ENCODE assay signal across 15 mouse cellular contexts in the genomic region with DNA sequence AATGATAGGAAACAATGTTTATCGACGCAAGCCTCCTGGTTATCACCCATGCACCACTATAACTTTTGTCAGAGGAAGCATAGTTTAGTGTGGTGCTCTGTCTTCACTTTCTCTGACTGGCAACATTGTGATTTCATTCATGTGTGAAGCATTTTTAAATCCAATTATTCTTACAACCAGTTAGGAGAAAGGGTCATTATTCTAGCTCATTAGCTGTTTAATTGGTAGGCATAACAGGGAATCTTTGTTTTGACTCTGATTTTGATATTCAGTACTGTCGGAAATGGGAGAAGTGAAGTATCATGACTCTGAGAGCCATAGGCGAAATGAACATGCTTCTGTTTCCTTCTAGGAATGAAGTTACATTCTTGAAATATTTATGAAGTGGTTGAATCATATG.
"Had no signal": no experiment of that assay in that cellular context is flagged by ENCODE, and none has a peak within 500 bp of the region (broad histone marks: within the 10 kb centered on the region; RNA-seq: fewer than 3 reads in every experiment).

No protein-coding gene starts in this region.

- DNase-seq: right cerebral cortex, adult 18-20 months; right cerebral cortex, postnatal 14 days; right cerebral cortex, postnatal 25 days; right cerebral cortex, postnatal 4 days; spleen, adult 18-20 months; thymus, adult 18-20 months; thymus, adult 2 months; thymus, postnatal 14 days; thymus, postnatal 25 days; thymus, postnatal 36 days; thymus, postnatal 4 days had no signal

- H3K4me1 ChIP-seq: neural tube, embryonic 12.5 days; neural tube, embryonic 15.5 days; stomach, embryonic 15.5 days had no signal

- H3K4me3 ChIP-seq: neural tube, embryonic 12.5 days; neural tube, embryonic 13.5 days; neural tube, embryonic 15.5 days; stomach, embryonic 15.5 days had no signal
